Mouse (Mus musculus) C2C12 (cell line): ENCODE data around the gene Dock4.

Experiments used
- CTCF ChIP-seq: IDR thresholded peaks from one replicate; pipeline ENCODE4 v1.5.1; 2011; ENCODE audit not compliant: control insufficient read depth, insufficient read depth, insufficient read length
- FOSL1 ChIP-seq: IDR thresholded peaks from one replicate; pipeline ENCODE4 v1.8.0; 2011; ENCODE audit warnings: mild to moderate bottlenecking, low read length; ENCODE audit not compliant: poor library complexity, insufficient read depth, severe bottlenecking
- MAX ChIP-seq: IDR thresholded peaks from one replicate; pipeline ENCODE4 v1.6.1; 2011; ENCODE audit warnings: mild to moderate bottlenecking, control low read depth
- USF1 ChIP-seq: IDR thresholded peaks from one replicate; pipeline ENCODE4 v1.6.1; 2011; ENCODE audit warnings: low read depth, mild to moderate bottlenecking, control low read depth, moderate library complexity

GRCm38 (mm10) chr12:40537826-40538225 lies 92.1 kb downstream of the Dock4 start:
- no peak for TF ChIP-seq MAX
- no peak for TF ChIP-seq CTCF
- no peak for TF ChIP-seq FOSL1
- no peak for TF ChIP-seq USF1
